Mouse (Mus musculus): ENCODE results near the gene Gadd45a. TPM values are rescaled to one million over a fixed set of nuclear protein-coding genes. Genes with fewer than 3 reads are reported as not detected.

The Gadd45a gene
- 173 and 215 TPM in 2 replicates for polyA plus RNA-seq (2012)

DNA sequence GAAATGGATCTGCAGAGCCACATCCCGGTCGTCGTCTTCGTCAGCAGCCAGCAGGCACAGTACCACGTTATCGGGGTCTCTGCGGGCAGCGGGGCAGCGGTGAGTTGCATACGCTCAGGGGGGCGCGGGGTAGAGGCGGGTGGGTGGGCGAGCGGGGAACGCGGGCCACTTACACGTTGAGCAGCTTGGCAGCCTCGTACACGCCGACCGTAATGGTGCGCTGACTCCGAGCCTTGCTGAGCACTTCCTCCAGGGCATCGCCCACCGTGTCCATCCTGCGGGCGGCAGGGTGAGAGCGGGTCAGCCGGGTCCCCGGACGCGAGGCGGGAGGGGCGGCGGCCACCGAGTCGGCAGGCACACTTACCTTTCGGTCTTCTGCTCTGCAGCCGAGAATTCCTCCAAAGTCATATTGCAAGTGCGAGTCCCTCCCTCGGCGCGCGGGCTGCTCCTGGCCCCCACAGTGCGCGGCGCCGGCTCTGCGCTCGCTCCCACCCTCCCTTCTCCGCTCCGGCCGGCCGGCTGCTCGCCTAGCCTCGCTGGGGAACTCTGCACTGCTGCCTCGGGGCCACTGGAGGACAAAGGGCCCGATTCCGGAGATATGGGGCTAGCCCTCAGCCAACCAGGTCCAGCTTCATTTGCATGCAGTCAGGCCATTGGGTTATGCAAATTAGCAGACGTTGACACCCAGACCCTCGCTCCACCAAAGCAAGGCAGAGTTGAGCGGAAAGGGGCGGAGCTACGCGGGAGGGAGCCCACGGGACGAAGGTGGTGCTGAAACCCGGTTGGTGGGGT lies at the start of gene Gadd45a:
Gadd45a (minus strand) TSS at position 621 of the 792 bp plus-strand sequence.

Other genes with a start within 250 kb of the Gadd45a start
- not detected in 2 replicates for gene Vmn1r39, start 226.8 kb downstream of the Gadd45a start, polyA plus RNA-seq (2012)
- 54.9 and 65.3 TPM in 2 replicates for gene Gng12, start 141.1 kb downstream of the Gadd45a start, polyA plus RNA-seq (2012)
- 1,916 and 2,514 TPM in 2 replicates for gene Serbp1, start 200.7 kb upstream of the Gadd45a start, polyA plus RNA-seq (2012)